Mouse (Mus musculus) CD4-positive, CD25-positive, alpha-beta regulatory T cell, adult 2 months (primary cell): ENCODE results near the gene Tcf25.
"Not testable (repeated sequence)": the region's sequence is repeated elsewhere in the genome, so short reads cannot be mapped to it uniquely, and the experiment has no call there.

ENCODE experiments used
- DNase-seq: peaks from one replicate; pipeline ENCODE4 v3.0.0-alpha.2; 2012; ENCODE audit warnings: low read depth, low spot score

The Tcf25 gene

GRCm38 (mm10) chr8:123410788-123411187 is 37.2 kb downstream of the Tcf25 start:
- no peak for DNase-seq

GRCm38 (mm10) chr8:123411246-123411645 is 37.7 kb downstream of the Tcf25 start, which contains the start of gene Tubb3:
Tubb3 (plus strand) TSS chr8:123411424.
- DNase-seq = peak; percentile 76

- peak; percentile 22 for DNase-seq
Measured at GRCm38 (mm10) chr8:123411781-123412327, 38.3 kb downstream of the Tcf25 start.

GRCm38 (mm10) chr8:123412560-123413170 is 39.1 kb downstream of the Tcf25 start:
- peak; percentile 65 for DNase-seq

GRCm38 (mm10) chr8:123414255-123414654 is 40.7 kb downstream of the Tcf25 start:
- no peak for DNase-seq

GRCm38 (mm10) chr8:123414997-123415696 is 41.6 kb downstream of the Tcf25 start:
- DNase-seq = not testable (repeated sequence)

GRCm38 (mm10) chr8:123415967-123416943 is 42.7 kb downstream of the Tcf25 start:
- DNase-seq = peak; percentile 70

- no peak for DNase-seq
Measured at GRCm38 (mm10) chr8:123416944-123417555, 43.5 kb downstream of the Tcf25 start.

- DNase-seq = no peak
Measured at GRCm38 (mm10) chr8:123419711-123420110, 46.2 kb downstream of the Tcf25 start.

- no peak for DNase-seq
Measured at GRCm38 (mm10) chr8:123420525-123421281, 47.1 kb downstream of the Tcf25 start.

- no peak for DNase-seq
Measured at GRCm38 (mm10) chr8:123421325-123421724, 47.8 kb downstream of the Tcf25 start.

GRCm38 (mm10) chr8:123422056-123422780 is 48.7 kb downstream of the Tcf25 start:
- peak; percentile 79 for DNase-seq

GRCm38 (mm10) chr8:123422781-123423159 is 49.2 kb downstream of the Tcf25 start:
- DNase-seq = no peak

GRCm38 (mm10) chr8:123423441-123423840 is 49.9 kb downstream of the Tcf25 start, which contains the start of gene Def8:
Def8 (plus strand) TSS chr8:123423527.
- no peak for DNase-seq

- no peak for DNase-seq
Measured at GRCm38 (mm10) chr8:123426511-123427509, 53.3 kb downstream of the Tcf25 start.

- no peak for DNase-seq
Measured at GRCm38 (mm10) chr8:123427639-123428275, 54.2 kb downstream of the Tcf25 start.

GRCm38 (mm10) chr8:123428343-123428893 is 54.9 kb downstream of the Tcf25 start:
- DNase-seq = no peak
